Mouse (Mus musculus) liver, postnatal 0 days (tissue): ENCODE results near the gene Zfp11.

Experiments used
- CTCF ChIP-seq: sonication (generic); IDR thresholded peaks from 2 replicates; pipeline ENCODE4 v1.5.1; 2016; ENCODE audit warnings: antibody characterized with exemption, low read depth
- EP300 ChIP-seq: IDR thresholded peaks from 2 replicates; pipeline ENCODE4 v1.6.1; 2016; ENCODE audit warnings: antibody characterized with exemption, low read depth, mild to moderate bottlenecking

- TF ChIP-seq CTCF: no peak
- no peak for TF ChIP-seq EP300
Observed at GRCm38 (mm10) chr5:129664090-129664489, 5.8 kb downstream of the Zfp11 start.
